Mouse (Mus musculus): ENCODE data around the gene 5430427O19Rik.
A peak's percentile ranks its signal among the peaks of the same experiment; 100 is the strongest.

Gene 5430427O19Rik

GRCm38 (mm10) chrX:85869914-85870483, at the start of gene 5430427O19Rik:
TSS of gene 5430427O19Rik (plus strand) at chrX:85870354.
- DNase-seq, result no peak

- no peak for DNase-seq
These were observed 42.3 kb upstream of the 5430427O19Rik start for GRCm38 (mm10) chrX:85827719-85828453.

- DNase-seq, result no peak
These were observed 41.2 kb upstream of the 5430427O19Rik start for GRCm38 (mm10) chrX:85829000-85829399.

DNA sequence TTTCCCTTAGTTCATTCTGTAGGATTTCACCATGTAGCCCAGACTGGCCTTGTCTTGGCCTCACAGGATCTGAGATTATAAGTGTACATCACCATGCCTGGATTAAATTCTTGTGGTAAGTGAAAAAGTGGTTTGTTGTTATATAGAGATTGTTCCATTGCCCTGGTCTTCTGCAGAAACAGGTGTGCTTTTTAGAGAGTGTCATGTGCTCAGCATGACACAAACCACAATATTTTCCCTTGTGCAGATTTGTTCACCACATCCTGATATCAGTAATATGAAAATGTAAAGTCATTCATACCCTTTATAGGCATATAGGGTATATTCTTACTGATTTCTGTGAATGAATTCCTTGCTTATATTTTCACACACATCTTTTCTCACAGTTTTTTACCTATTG, 31.0 kb upstream of the 5430427O19Rik start:
- DNase-seq, result no peak

- no peak for DNase-seq
These were observed 14.2 kb upstream of the 5430427O19Rik start for GRCm38 (mm10) chrX:85855938-85856337.

DNA sequence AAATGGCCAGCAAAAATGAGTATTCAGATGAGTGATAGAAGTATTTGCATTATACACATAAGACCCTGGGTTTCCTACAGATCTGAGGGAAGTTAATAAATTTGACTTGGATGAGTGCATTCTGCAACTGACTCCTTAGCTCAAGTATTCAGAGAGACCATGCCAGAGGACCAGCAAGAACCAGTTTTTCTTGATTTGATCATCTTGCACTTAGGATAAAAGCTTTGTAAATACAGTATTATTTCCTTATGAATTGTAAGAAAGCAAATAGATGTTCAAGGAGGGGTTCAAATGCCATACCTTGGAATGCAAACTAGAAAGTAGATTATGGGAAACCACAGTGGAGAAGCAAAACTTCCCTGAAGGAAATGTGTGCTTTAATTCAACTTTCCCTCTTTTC, 13.0 kb upstream of the 5430427O19Rik start:
- DNase-seq, result no peak

- DNase-seq, result no peak
These were observed 2.1 kb upstream of the 5430427O19Rik start for GRCm38 (mm10) chrX:85868079-85868478.

DNA sequence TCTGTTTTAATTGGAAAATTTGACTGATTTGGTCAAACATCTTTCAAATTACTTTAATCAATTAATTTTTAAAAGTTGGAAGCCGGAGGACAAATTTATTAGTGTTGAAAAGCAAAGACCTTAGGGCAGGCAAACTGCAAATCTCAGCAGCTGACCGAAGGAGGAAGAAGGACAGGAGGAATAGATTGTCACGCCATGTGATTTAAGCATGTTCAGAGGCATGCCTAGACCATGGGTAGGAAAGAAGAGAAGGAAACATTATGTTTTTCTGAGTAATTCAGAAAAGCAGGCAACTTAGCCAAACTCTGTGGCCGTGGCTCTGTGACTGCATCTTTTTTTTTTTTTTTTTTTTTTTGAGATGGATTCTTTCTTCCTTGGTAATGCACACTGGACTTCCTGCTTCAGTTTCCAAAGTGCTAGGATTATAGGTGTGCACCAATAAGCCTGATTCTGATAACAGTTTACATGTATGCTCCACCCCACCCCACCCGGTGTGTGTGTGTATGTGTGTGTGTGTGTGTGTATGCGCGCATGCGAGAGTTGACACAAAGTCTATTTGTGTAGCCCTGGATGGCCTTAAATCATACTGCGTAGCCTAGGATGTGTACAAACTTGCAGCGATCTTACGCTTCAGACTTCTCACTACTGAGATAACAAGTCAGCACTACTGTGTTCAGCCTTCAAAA, 1.4 kb downstream of the 5430427O19Rik start:
- DNase-seq, result no peak

- DNase-seq, result no peak
These were observed 4.2 kb downstream of the 5430427O19Rik start for GRCm38 (mm10) chrX:85874367-85874766.

- DNase-seq, result no peak
These were observed 5.8 kb downstream of the 5430427O19Rik start for GRCm38 (mm10) chrX:85875951-85876350.

DNA sequence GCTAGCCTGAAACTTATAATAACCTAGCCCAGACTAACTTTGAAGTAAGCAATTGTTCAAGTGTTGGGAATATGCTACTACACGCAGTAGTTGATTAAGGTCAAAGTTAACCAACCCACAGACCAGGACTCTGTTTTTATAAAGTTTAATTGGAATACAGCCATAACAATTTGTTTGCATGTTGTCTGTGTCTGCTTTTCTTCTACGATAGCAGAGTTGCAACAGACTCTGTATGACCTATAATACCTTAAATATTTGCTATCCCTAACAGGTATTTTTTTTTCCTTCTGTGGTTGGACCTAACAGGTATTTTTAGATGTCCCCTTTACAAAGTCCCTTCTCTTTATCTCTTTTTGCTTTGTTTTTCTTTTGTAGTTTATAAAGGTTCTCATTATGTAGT, 7.6 kb downstream of the 5430427O19Rik start:
- no peak for DNase-seq

- DNase-seq, result no peak
These were observed 8.1 kb downstream of the 5430427O19Rik start for GRCm38 (mm10) chrX:85878293-85878692.

GRCm38 (mm10) chrX:85879198-85879977, 9.2 kb downstream of the 5430427O19Rik start:
- DNase-seq, result peak; percentile 26

GRCm38 (mm10) chrX:85886651-85887050, 16.5 kb downstream of the 5430427O19Rik start:
- no peak for DNase-seq

- DNase-seq, result no peak
These were observed 31.0 kb downstream of the 5430427O19Rik start for GRCm38 (mm10) chrX:85901195-85901594.

DNA sequence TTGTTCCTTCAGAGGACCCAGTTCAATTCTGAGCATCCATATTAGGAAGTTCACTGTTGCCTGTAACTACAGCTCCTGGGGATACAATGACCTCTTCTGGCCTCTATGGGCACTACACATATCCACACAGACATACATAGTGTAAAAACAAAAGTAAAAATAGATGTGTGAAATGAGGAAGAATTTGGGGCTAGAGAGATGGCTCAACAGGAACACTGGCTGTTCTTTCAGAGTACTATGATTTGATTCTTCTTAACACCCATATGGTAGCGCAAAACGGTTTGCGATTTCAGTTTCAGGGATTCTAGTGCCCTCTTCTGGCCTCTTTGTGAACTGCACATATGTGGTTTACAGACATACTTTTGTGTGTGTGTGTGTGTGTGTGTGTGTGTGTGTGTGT, 48.9 kb downstream of the 5430427O19Rik start:
- DNase-seq, result peak; percentile 52

GRCm38 (mm10) chrX:85932991-85933390, 62.8 kb downstream of the 5430427O19Rik start:
- DNase-seq, result peak; percentile 23

All from retina, postnatal 1 day (tissue).